Mouse (Mus musculus) kidney, embryonic 16.5 days (tissue): ENCODE results near the gene Pidd1. TPM values are rescaled to one million over a fixed set of nuclear protein-coding genes. Genes with fewer than 3 reads are reported as not detected.
A peak's percentile ranks its signal among the peaks of the same experiment; 100 is the strongest.
"Not testable (repeated sequence)": the region's sequence is repeated elsewhere in the genome, so short reads cannot be mapped to it uniquely, and the experiment has no call there.

Experiments used
- ATAC-seq: fragments of 200-750 bp; cut with Nextera tagmentation; 2 replicates; pipeline ENCODE4 v1.8.0; 2017; ENCODE audit warnings: moderate TSS enrichment; ENCODE audit not compliant: low FRiP score, low TSS enrichment
- H3K27ac ChIP-seq: fragments of 300-500 bp; sonication (generic); 2 replicates; pipeline ENCODE4 v1.5.1; 2014; ENCODE audit warnings: low read length
- H3K27me3 ChIP-seq: fragments of 300-500 bp; sonication (generic); 2 replicates; pipeline ENCODE4 v1.6.1; 2014; ENCODE audit warnings: low read length, control low read depth, mixed read lengths; ENCODE audit not compliant: insufficient read depth
- H3K36me3 ChIP-seq: fragments of 300-500 bp; sonication (generic); 2 replicates; pipeline ENCODE4 v1.6.1; 2014; ENCODE audit warnings: low read length, control low read depth, mixed read lengths; ENCODE audit not compliant: insufficient read depth
- H3K4me1 ChIP-seq: fragments of 300-500 bp; sonication (generic); 2 replicates; pipeline ENCODE4 v1.6.1; 2014; ENCODE audit warnings: low read length, control low read depth, mixed read lengths; ENCODE audit not compliant: insufficient read depth
- H3K4me2 ChIP-seq: fragments of 300-500 bp; sonication (generic); replicated peaks from 2 replicates; pipeline ENCODE4 v1.6.1; 2014; ENCODE audit warnings: low read depth, low read length
- H3K4me3 ChIP-seq: fragments of 300-500 bp; sonication (generic); 2 replicates; pipeline ENCODE4 v1.5.1; 2014; ENCODE audit warnings: mild to moderate bottlenecking, low read length
- H3K9ac ChIP-seq: fragments of 300-500 bp; sonication (generic); replicated peaks from 2 replicates; pipeline ENCODE4 v1.6.1; 2014; ENCODE audit warnings: low read length
- H3K9me3 ChIP-seq: fragments of 300-500 bp; sonication (generic); 2 replicates; pipeline ENCODE4 v1.6.1; 2016; ENCODE audit warnings: low read length, control low read depth
- WGBS: fragments of 180-500 bp; shearing (Covaris S2); extraction: QIAGEN DNeasy Blood & Tissue Kit; methylation state at CpG from one replicate; pipeline ENCODE4 v1.1.7; 2014; 5-methylcytosine and 5-hydroxymethylcytosine counted together
- polyA plus RNA-seq: library from polyadenylated mRNA; unstranded; fragments of >200 nt; fragmentation: Nextera tagmentation; extraction: Ambion mirVana; gene quantifications from 2 replicates; pipeline ENCODE4 v1.2.1, GENCODE M21; 2015

Pidd1 gene
- polyA plus RNA-seq, 1 experiment from 2014 or later = 11.4 TPM

DNA sequence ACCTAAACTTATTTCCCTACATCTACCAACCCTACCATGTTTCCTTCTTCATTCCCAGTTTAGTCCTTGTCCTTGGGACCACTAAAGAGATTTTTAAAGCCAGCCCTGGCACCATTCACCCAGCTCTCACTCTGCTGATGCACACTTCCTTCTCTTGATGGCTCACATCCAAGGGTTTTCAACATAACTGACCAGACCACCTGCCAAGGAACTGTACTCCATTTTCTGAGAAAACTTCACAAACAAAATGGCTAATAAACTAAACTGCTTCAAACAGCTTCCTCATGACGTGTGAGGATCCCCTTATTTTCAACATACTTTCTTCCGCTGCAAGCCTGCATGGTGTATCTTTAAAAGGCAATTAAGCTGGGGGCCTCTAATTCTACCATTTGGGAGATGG lies 9.8 kb upstream of the Pidd1 start:
- Histone ChIP-seq H3K27me3 (no peaks in the 10 kb centered on the region), H3K4me2 (no peak overlapping the region), H3K36me3 (peaks cover 31% of the 10 kb centered on the region), H3K9ac (no peak overlapping the region), H3K4me1 (peaks cover 16% of the 10 kb centered on the region), H3K9me3 (no peaks in the 10 kb centered on the region), H3K27ac (no peak overlapping the region), H3K4me3 (no peak overlapping the region)
- no peak for ATAC-seq
- WGBS = 78% methylated on average over 2 of the region's 2 CpGs

DNA sequence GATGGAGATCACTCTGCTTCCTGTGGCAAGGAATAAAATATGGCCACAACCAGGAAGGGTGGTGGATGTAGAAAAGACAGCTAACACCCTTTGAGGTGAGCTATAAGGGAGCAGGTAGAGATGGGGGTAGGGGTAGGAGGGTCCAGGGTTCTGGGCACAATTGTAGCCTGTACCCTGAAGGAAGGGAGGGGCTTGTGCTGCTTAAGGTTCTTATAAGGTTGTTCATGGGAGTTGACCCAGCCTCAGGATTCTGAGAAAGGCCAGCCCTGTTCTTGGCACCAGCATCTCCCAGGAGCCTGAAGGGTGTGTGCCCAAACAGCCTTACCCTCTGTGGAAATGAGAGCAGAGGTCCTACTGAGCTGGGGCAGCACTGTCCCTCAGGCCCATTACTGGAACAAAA lies 8.1 kb upstream of the Pidd1 start:
- H3K27ac ChIP-seq = no peak overlapping the region

DNA sequence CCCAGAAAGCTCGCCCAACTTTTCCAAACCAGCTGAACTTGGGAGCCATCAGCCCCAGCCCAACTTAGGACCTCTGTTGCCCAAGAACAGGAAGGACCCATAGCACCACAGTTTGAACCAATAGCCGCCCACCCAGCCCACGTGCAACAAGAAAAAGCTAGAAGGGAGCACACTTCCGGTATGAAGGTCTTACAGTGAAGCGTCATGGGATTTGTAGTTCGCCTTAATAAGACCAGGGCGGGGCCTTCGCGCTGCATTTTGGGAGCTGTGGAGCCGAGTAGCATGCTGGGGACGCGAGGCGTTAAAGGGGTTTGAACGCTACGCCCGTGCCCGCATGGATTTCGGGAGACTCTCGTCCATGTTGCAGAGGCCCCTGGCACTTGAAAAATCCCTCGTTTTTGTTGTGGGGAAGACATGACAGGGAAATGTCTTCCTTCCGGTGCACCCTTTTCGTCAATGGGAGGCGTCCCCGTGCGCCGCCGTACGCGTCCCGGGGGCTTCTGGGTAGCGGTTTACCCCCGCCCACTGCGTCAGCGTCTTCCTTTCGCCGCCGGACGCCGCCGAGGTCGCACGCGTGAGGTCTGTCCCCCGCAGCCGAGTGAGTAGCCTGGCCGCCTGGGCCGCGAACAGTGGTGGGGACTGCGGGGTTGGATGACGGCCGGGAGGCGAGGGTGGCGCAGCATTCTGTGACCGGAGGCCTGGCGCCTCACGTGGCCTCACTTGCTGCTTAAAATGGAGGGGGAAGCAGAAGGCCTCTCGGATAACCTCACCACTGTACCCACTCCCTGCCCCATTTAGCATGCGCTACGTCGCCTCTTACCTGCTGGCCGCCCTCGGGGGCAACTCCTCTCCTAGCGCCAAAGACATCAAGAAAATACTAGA lies 3.5 kb upstream of the Pidd1 start, which contains the start of gene Rplp2:
Gene Rplp2 (plus strand): TSS at position 261 of the 882 bp plus-strand sequence.
- Histone ChIP-seq H3K4me1 (peaks cover 23% of the 10 kb centered on the region), H3K36me3 (peaks cover 33% of the 10 kb centered on the region), H3K9me3 (no peaks in the 10 kb centered on the region), H3K4me2 (peak within 1 kb of the TSS; percentile 83), H3K9ac (peak within 1 kb of the TSS; percentile 93), H3K4me3 (peak within 1 kb of the TSS; percentile 88), H3K27ac (peak within 1 kb of the TSS; percentile 90), H3K27me3 (no peaks in the 10 kb centered on the region)
- peak; percentile 87 for ATAC-seq
- WGBS = under 1% methylated on average over 63 of the region's 63 CpGs

More for the DNA sequence above, 8.1 kb upstream of the Pidd1 start:
- Histone ChIP-seq H3K27me3 (no peaks in the 10 kb centered on the region), H3K36me3 (peaks cover 33% of the 10 kb centered on the region), H3K9me3 (no peaks in the 10 kb centered on the region), H3K4me2 (no peak overlapping the region), H3K4me3 (no peak overlapping the region), H3K9ac (no peak overlapping the region; the same call in 1 of the 2 replicates), H3K4me1 (peaks cover 21% of the 10 kb centered on the region)
- no peak for ATAC-seq

DNA sequence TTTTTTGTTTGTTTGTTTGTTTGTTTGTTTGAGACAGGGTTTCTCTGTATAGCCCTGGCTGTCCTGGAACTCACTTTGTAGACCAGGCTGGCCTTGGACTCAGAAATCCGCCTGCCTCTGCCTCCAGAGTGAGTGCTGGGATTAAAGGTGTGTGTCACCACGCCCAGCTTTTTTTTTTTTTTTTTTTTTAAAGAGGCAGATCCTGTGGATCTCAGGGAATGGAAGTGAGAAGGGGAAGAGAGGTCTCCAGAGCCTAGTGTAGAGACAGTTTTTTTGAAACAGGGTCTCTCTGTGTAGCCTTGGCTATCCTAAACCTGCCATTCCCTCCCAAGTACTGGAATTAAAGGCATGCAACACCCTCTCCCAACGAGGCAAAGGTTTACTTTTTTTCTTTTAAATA lies 2.5 kb upstream of the Pidd1 start:
- Histone ChIP-seq H3K4me1 (peaks cover 31% of the 10 kb centered on the region), H3K36me3 (peaks cover 24% of the 10 kb centered on the region)
- not testable (repeated sequence) for H3K27ac ChIP-seq, H3K27me3 ChIP-seq, H3K9me3 ChIP-seq, H3K4me2 ChIP-seq, H3K4me3 ChIP-seq, ATAC-seq, H3K9ac ChIP-seq
- WGBS = 84% methylated on average over 3 of the region's 3 CpGs

DNA sequence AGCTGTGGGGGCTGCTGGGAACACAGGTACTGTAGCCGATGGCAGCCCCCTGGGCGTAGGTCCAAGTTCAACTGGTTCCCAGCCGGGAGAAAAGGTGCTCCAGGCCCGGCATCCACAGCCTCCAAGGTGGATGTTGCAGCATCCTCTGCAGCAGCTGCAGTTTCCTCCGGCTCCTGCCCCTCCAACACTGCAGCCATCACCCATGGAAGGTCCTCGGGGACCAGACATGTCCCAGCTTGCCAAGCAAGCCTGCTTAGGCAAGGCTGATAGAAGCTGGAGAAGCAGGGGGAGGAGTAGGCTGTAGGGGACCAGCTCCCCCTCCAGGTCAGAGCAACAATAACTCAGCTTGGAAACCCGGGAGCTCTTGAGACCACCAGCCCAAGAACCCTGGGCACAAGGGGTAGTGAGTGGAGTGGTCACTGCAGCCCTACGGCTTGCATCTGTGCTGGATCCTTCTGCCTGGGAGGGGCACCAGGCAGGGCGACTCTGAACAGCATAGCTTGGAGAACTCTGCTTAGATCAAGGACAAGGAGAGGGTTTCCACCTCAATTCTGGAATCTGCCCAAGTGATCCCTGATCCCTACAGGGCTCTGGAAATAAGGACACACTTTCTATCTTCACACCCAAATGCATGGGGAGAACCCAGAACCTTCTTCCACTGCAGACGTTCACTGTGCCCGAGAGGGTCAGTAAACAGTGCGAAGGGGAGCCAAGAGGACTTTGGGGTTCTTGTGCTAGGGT lies 574 bp downstream of the Pidd1 start:
- H3K4me1 ChIP-seq = peaks cover 24% of the 10 kb centered on the region
- no peaks in the 10 kb centered on the region for H3K27me3 ChIP-seq
- no peak; the same call in 1 of the 2 replicates for ATAC-seq
- H3K27ac ChIP-seq = peak overlapping the region; percentile 52; the same call in 1 of the 2 replicates
- WGBS = 15% methylated on average over 12 of the region's 12 CpGs
- H3K4me3 ChIP-seq = peak overlapping the region; percentile 54
- H3K36me3 ChIP-seq = peaks cover 18% of the 10 kb centered on the region; the same call in 1 of the 2 replicates
- peak overlapping the region; percentile 89 for H3K4me2 ChIP-seq
- peak overlapping the region; percentile 66 for H3K9ac ChIP-seq
- H3K9me3 ChIP-seq = no peaks in the 10 kb centered on the region

DNA sequence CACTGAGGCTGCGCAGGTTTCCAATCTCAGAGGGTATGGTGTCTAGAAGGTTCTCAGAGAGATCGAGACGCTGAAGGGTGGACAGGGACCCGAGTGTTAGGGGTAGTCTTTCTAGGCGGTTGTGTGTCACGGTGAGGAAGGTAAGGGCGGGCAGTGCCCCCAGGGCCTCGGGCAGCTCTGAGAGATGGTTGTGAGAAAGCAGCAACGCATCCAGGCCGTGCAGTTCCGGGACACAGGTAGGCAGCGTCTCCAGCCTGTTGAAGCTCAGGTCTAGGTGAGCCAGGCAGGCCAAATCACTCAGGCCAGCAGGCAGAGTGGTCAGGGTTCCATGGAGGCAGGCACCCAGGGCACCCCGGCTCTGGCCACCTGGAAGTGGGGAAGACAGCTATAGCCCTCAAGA lies 1.6 kb downstream of the Pidd1 start:
- Histone ChIP-seq H3K4me1 (peaks cover 22% of the 10 kb centered on the region), H3K4me2 (peak overlapping the region; percentile 89), H3K4me3 (peak overlapping the region; percentile 54; the same call in 1 of the 2 replicates), H3K36me3 (peaks cover 19% of the 10 kb centered on the region; the same call in 1 of the 2 replicates), H3K9ac (peak overlapping the region; percentile 66), H3K27me3 (no peaks in the 10 kb centered on the region), H3K27ac (no peak overlapping the region), H3K9me3 (no peaks in the 10 kb centered on the region)
- no peak for ATAC-seq
- 93% methylated on average over 13 of the region's 13 CpGs for WGBS

DNA sequence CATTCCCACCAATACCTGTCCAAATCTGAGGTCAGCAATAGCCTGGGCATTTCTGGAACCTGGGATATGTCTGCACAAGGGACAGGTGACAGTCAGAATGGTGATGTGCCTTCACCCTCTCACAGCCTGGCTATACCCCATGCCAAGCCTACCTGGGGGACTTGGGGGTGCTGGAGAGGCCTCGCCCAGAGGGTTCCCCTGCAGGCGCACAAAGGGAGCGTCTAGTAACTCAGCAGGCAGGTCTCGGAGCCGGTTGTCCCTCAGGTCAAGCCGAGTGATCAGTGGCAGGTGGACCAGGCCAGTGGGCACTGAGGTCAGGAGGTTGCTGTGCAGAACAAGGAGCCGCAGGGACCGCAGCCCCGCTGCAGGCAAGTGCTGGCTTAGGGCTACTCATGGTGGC lies 2.4 kb downstream of the Pidd1 start:
- Histone ChIP-seq H3K27ac (no peak overlapping the region), H3K9me3 (no peaks in the 10 kb centered on the region), H3K9ac (no peak overlapping the region), H3K4me2 (no peak overlapping the region), H3K36me3 (peaks cover 19% of the 10 kb centered on the region; the same call in 1 of the 2 replicates), H3K4me3 (no peak overlapping the region), H3K4me1 (peaks cover 29% of the 10 kb centered on the region), H3K27me3 (no peaks in the 10 kb centered on the region)
- no peak for ATAC-seq
- 88% methylated on average over 9 of the region's 9 CpGs for WGBS

DNA sequence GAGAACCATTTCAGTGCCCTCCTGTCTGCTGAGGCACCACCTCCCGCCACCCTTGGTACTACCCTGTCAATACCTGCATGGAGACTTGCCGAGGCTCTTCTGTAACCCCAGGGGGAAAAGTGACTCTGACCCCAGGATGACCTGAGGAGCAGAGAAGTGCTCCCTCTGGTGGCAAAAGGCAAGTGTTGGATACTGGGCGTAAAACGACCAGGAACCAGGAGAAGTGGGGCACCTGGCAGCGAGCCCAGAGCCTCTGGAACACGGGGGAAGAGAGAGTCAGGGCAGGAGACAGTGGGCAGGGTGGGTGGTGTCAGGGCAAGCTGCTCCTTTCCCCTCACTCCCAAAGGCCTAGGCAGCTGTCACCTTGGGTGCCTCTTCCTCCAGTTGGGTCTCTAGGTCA lies 3.2 kb downstream of the Pidd1 start:
- Histone ChIP-seq H3K4me3 (no peak overlapping the region), H3K36me3 (peaks cover 19% of the 10 kb centered on the region; the same call in 1 of the 2 replicates), H3K4me2 (no peak overlapping the region), H3K9ac (no peak overlapping the region), H3K9me3 (no peaks in the 10 kb centered on the region), H3K27me3 (no peaks in the 10 kb centered on the region), H3K27ac (no peak overlapping the region), H3K4me1 (peaks cover 37% of the 10 kb centered on the region)
- no peak for ATAC-seq
- WGBS = 36% methylated on average over 6 of the region's 6 CpGs

DNA sequence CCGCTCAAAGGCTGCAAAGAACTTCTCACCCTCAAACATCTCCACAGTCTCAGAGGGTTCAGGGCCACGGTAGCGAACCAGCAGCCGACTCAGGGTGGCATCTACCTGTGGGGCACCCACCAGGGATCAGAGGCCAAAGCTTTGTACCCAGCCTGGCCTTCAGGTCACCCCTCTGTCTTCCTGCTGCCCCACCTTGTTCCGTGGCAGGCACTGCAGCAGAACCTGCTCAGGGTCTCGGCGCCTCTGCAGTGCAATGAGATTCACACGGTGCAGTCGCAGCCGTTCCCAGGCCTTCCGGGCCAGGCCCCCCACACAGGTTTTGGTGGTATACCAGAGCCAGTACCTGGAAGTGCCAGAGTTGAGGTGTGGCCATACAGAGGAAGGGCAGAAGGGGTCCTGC lies 4.0 kb downstream of the Pidd1 start:
- no peak overlapping the region for H3K9ac ChIP-seq
- no peak overlapping the region for H3K4me3 ChIP-seq
- H3K4me2 ChIP-seq = no peak overlapping the region
- no peaks in the 10 kb centered on the region for H3K27me3 ChIP-seq
- H3K27ac ChIP-seq = no peak overlapping the region
- 95% methylated on average over 11 of the region's 11 CpGs for WGBS
- peaks cover 43% of the 10 kb centered on the region for H3K4me1 ChIP-seq
- no peaks in the 10 kb centered on the region for H3K9me3 ChIP-seq
- no peak for ATAC-seq
- H3K36me3 ChIP-seq = peaks cover 19% of the 10 kb centered on the region; the same call in 1 of the 2 replicates
